Mouse (Mus musculus) layer of hippocampus, adult 8-10 months (tissue): ENCODE measurements around the gene Slit3. TPM values are rescaled to one million over a fixed set of nuclear protein-coding genes. Genes with fewer than 3 reads are reported as not detected.
A peak's percentile ranks its signal among the peaks of the same experiment; 100 is the strongest.

Experiments
- DNase-seq, 2 experiments: peaks; one replicate each; pipeline ENCODE4 v3.0.0; 2022; ENCODE audit warnings: low spot score in 2 of 2
- total RNA-seq, 4 experiments: library from RNA; stranded (reverse); gene quantifications; 2 replicates each; pipeline ENCODE4 v1.2.4; 2022

Slit3 gene
- total RNA-seq, 4 experiments from 2014 or later, result 79.5 to 107 (median 95.7) TPM

DNA sequence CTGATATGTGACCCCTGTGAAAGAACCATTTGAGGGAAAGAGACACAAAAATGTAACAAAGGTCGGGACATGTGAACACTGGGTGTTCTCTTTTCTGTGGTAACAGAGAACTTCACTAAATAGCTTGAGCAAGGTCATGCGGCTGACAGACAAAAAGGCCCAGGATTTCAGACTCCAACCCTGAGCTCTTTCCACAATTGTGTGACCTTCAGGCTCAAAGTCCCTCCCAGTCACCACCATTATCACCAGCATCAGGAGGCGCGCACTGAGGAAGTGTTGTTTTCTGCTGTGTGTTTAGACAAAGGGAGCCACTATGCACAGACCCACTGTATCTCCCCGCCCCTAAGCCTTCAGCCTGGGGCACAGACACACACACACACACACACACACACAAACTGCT lies 181.2 kb downstream of the Slit3 start:
- DNase-seq, result no peak

DNA sequence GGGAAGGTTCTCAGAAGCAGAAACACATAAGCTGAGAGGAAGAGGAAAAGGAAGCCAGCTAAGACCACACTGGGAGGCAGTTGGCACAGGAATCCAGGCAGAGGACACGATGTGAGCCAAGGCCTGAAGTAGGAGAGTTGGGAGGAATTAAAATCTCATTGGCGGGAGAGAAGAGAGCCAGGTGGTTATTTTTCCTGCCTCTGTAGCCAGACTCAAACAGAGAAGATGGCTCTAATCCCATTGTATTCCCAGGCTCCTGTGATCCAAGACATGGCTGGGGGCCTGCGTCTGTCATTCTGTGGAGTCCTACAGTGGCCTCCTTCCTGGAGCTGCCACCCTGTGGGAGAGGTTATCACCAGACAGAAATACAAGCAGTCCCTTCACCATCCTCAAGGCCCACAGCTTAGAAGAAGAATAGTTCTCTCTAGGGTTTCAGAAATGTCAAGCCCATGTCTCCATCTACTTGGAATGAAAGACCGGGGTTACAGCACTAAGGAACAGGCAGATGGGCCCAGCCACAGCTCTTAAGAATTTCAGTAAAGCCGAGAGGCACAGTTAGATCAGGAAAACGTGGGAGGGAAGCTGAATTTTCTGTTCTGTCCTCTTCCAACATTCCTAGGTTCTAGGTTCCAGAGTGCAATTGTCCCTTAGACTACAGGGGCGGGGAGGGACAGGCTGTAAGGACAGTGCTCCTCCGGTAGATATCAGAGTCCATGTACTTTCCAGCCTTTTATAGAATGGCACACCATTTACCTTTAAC lies 183.4 kb downstream of the Slit3 start:
- DNase-seq, result no peak

DNA sequence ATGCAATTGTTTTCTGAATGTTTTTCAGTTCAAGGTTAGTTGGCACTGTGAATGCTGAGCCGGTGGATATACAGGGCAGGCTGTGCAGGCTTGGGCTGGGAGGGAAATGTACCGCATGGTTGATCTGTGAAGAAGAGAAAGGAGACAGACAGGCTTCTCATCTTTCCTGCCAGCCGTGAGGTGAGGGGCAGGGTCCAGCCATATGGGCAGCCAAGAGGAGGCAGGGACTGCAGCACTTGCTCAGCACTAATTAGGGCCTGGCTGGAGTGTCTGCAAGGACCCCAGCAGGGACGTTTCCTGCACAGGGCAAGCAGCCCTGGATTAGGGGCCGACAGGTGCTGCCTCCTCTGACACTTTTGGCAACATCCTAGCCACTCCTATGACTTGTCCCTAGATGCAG lies 184.1 kb downstream of the Slit3 start:
- DNase-seq, result no peak

DNA sequence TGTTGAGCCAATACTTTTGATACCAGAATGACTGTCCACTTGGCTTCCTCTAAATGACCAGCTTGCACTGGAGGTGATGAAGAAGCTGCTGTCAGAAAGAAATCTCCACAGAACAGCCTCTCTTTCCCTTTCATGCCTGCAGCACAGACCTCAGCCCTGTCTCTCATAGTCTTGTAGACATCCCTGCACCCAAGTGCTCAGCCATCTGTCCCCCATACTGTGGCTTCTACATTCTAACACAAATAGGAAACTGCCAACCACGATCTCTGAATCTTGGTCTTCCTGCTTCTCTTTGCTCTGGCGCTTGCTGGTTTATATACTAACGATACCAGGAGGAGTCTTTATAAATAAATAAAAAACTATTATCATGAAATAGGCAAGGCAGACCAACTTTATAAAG lies 184.9 kb downstream of the Slit3 start:
- DNase-seq, result peak; percentile 54 to 63

DNA sequence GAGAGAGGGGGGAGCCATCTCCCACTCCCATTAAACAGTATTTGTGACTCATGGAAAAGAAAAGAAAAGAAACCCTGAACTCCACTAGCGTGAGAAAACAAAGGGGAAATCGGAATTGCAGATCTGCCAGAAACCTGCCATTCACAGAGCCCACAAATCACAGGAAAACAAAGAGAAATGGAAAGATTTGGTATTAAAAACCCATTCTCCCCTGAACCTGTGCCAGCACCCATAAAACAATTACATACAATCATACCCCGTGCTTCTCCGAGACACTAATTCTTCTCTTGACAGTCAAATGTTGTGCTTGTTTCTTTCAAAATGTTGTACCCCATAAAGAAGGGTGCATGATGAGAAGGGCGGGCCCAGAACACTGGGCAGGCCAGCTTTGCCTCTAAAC lies 185.9 kb downstream of the Slit3 start:
- DNase-seq, result no peak

DNA sequence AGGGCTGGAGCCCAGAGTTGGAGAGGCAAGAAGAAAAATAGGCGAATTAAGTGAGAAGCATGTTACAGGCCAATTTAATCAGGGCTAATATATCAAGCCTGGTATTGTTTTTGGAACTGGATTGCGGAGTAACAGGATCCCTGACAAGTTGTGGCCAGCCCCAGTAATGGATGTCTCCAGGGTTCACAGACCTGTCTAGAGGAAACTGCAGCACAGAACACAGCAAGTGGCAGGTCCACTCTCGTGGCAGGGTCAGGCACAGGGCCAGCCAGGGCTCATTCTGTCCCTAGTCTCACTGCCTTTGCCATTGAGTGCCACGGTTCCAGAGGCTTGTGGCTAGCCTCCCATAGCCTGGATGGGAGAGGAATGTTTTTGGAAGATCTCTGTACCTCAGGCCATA lies 187.0 kb downstream of the Slit3 start:
- no peak for DNase-seq

DNA sequence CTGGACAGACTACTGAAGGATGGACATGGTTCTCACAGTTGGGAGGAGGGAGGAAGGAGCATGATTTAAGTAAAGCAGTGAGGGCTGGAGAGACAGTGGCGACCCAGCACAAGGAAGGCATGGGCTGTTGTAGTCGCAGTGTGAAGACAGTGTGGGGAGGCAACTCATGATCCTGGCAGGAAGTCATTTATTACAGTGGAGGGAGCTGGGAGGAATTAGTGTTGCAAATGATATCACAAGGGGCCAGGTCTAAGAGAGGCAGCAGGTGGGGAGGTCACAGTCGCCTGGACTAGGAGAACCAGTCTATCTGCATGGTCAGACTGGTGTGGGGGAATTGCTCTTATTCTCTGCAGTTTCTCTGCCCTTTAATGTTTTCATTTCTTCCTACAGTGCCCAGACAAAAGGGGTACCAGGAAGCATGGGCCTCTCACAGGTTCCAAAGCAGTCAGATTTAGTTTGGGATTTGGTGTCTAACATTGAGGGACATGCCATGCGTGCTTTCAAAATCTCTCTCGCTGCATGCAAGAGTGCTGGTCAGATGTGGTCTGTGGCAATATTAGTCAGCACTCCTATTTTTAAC lies 194.5 kb downstream of the Slit3 start:
- no peak for DNase-seq

DNA sequence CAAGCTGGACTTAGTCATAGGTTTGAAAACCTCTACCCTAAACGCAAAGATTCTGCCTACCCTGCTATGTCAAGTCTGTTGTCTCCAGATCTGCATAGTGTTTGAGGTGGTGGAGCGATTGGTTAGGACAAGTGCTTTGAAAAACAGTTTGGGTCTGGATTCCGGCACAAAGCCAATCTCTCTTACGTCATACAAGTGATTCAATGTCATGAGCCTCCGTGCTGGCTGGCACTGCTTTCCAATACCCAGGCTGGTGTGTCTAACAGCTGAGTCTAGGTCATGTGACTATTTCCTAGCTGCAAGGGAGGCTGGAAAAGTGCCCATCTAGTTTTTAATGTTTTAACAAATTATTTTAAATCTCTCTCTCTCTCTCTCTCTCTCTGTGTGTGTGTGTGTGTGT lies 196.2 kb downstream of the Slit3 start:
- DNase-seq, result peak in 1 of 2 experiments; percentile 38

DNA sequence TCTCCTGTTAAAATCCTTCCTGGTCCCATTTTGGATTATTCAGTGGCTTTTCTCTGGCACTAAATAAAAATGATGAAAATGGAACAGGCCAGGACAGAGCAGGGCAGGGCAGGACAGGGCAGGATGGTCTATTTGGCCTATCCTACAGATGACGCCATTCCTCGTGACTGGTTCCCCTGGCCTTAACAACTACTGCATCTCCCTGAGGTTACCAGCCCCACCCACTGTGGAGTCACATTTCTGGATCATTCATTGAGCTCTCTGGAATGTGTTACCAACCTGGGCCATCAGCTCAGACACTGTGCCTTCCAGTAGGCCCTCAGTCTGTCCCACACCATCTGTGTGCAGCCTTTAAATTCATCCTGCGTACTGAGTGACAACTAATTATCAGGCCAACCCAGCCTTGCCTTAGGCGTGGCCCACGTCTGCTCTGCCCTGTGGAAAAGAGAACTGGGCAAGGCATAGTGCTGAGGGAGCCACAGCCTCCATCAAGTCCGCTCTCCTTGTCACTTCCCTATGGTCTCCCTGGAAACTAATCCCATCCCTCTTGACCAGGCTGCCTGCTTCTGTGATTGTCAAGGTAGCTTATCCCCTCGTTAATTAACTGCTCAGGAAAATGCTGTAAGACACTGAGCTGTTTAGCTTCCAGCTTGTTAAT lies 196.9 kb downstream of the Slit3 start:
- no peak for DNase-seq

DNA sequence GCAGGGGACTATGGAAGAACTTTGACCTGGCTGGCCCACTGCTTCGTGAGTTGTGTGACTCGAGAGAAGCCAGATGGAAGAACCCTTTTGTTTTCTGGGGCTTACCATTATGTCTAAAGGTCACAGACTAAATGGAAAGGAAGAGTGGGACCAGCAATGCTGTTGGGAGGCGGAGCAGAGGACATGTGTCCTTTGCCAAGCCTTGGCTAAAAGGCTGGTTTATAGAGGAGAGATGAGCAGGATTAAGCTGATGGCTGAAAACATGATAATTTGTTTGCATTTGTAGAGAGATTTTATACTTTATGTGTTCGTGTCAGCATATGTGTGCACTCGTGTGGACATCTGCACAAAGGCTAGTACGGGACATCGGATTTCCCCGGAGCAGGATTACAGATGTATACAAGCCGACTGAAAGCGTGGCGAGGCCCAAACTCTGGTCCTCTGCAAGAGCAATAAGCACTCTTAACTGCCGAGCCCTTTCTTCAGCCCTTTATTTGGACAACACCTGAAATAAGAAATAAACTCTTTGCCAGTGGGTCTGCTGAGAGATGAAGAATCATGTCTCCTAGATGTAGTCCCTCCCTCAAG lies 197.5 kb downstream of the Slit3 start:
- no peak for DNase-seq

DNA sequence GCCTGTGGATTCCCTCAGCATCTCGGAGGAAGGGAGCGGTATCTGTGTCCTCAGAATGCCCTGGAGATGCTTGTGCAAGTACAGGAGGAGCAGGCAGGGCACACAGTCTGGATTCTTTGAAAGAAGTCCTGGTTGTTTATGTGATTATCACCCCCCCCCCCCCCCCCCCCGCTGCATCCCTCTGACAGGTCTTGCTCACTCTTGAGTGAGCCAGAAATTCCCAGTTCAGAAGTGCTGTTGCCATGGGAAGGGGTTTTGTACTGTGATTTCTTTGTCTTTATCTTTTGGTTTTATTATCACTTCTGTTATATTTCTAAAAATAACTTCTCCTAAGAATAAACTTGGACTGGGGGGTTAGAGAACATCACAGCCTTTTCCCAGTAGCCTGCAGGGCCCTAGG lies 199.5 kb downstream of the Slit3 start:
- DNase-seq, result no peak

DNA sequence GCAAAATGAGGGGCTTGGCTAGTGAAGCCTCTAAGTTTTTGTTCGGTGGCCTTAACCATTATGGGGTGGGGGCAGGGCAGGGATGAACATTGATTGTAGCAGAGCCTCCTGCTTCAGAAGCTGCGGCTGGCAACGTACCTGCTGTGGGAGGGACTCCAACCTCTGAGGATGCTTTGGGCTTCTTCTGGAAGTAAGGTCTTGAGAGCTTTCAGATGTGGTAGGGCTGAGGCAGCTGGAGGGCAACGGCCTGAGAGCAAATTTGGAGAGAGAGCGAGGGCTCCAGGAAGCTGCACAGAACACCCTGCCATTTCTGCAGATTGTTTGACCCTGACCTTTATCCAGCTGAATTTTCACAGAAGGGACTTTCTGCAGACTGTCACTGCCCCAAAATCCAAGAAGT lies 203.4 kb downstream of the Slit3 start:
- no peak for DNase-seq

DNA sequence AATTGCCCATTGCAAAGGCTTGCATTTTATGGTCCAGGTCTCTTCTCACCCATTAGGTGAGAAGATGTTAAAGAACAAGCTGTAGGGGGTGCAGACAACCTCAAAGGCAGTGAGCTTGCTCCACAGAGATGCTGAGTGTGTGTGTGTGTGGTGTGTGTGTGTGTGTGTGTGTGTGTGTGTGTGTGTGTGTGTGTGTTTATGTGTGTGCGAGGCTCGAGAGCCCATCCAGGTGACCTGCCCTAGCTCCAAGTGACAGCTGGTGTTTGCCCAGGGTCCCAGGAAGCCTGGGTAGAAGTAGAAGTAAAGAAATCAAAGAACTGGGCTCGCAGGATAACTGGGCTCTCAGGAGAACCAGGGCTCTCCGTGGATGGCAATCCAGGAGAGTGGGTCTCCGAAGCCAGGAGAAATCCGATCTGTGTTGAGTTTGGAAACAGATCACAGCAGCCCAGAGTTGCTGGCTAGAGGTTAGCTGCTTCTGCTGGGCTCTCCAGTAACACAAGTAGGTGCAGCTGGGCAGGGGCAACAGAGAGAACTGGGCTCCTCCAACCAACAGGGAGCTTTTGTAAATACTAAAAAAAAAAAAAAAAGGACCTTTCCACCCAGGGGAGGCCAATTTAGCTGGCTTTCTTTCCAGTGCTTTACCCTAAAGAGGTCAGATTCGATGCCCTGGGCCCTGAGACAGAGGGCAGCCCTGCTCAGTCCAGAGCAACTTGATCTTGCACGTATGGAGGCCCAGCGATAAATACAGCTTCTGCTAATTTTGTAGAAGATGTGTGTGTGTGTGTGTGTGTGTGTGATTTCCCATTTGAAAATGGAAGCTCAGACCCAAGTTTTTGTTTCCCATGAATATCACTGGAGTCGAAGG lies 204.3 kb downstream of the Slit3 start:
- no peak for DNase-seq

DNA sequence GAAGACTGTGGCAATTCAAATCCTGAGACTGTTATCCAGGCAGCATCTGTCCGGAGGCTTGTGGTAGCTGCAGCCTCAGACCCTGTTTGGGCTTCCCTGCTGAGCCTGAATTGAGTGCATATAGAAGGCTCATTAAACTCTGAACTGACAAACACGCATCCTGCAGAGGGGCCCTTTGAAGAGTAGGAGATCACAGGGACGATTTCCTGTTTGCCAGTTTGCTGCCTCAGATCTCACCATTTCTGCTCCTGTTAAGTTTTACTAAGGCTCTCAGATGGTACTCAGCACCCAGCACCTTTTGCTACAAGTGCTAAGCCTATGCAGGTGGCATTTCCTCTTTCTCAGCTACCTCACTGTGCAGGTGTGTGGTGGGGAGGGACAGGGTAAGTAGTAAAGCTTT lies 205.3 kb downstream of the Slit3 start:
- DNase-seq, result no peak

DNA sequence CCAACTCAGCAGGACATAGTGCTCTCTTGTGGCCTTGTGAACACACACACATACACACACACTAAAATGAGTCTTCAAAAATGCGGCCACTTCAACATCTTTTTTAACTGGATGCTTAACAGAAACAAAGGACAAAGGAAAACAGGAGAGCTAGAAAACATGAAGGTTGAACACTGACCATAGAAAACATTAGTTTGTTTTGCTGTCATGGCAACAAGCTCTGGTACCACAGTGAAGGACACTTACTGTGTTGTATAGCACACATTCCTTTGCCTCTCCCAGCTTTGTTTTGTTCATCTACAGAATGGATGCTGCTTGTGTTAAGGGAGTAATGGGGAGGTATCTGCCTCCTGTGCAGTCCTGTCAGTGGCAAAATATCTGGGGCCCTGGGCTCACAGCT lies 206.9 kb downstream of the Slit3 start:
- no peak for DNase-seq

DNA sequence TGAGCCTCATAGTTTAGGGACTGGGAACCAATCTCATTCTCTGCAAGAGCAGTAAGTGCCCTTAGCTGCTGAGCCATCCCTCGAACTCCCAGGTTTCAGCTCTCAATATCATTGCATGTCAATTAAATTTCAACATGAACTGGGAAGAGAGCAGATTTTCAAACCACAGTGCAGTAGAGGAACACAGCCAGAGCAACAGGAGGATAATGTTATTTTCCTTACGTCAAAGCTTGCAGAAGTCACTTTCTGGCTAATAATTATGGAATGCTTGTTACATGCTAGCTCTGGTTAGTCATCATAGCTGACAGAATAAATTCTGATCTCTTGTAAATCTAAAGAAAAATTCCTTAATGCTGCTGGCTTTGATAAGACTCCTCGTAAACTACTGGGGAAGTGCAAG lies 210.5 kb downstream of the Slit3 start:
- DNase-seq, result no peak

DNA sequence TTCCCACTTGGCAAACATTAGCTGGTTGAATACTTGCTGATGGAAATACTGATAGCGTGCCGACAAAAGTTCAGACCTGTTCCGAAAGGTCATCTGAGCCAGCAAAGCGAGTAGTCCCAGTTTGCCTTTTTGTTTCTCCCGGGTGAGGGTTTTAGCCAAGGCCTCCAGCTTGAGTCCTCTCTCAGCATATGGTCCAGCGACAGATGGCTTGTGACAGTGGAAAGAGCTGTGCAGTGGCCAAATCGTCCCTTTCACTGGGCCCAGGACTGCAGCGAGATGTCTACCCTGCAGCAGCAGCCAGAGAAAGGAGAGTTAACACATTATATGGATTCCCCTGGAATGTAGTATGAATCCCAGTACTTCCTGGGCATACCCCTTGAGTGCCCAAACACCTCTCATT lies 215.5 kb downstream of the Slit3 start:
- no peak for DNase-seq

DNA sequence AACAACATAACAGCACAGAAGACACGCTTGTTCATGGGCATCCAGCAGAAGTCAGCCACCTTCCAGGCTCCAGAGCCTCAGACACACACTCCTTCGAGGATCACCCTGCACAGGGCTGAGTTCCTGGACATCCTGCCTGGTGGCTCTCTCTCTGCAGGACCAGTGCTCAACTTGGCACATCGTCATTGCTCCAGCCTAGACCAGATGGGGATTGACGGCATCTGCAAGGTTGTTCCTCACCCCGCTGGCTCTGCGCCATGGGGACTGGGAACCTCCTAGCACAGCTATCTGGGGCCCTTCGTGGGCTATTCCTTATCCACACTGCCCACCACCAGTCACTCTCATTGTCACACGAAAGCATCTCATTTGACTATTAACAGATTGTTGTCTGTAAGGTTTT lies 216.5 kb downstream of the Slit3 start:
- no peak for DNase-seq

DNA sequence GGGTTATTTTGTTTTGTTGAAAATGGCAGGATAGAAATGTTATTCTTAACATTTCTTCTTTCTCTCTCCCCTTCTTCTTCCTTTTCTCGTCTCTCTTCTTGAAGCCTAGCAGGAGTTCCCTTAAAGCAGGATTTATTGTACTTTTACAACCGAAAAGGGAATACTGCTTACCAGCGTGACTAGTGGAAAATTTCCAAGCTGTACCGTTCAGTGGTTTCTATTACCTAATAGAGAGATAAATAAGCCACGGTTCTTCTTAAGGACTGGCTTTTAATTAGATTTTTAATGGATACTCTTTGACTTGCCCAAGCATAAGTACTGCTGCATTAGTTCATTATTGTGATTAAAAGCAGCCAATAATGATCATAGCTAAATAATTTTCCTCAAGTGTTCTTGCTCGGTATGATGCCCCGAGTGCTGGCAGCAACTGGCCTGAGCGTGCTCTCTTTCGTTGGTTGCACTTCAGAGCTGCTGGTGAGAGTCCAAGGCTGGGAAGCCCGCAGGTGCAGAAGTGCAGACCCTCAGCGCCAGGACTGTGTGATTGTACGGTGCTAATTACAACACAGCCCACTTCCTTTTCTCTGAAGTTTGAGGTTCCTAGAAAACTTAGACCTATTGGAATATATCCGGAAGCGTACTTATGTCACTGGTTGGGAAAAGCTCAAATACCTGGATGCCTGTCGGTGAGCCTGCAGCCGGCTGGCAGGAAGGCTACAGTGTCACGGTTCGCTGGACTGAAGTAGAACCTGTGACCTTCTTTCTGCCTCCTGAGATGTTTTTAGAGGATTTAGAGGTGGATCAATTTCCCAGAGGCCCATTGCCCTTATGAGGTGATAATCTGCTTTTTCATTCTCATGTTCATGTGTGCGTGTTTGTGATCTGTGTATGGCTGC lies 217.1 kb downstream of the Slit3 start:
- no peak for DNase-seq

DNA sequence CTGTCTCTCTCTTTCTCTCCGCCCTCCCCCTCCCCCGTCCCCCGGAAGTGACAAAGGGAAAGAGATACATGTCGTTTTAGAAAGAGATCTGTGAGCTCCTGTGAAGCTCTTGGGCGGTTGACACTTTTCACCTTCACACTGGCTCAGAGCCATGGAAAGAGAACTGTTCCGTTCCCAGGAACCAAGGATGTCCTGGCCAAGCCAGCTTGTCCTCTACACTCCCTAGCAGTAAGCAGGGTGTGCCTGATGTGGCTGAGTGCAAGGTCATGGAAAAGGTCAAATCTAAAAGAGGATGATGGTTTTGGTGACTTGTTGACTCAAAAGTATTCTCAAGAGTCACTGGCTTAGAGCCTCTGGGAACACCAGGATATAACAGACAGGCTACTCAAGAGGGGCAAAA lies 219.7 kb downstream of the Slit3 start:
- DNase-seq, result no peak

DNA sequence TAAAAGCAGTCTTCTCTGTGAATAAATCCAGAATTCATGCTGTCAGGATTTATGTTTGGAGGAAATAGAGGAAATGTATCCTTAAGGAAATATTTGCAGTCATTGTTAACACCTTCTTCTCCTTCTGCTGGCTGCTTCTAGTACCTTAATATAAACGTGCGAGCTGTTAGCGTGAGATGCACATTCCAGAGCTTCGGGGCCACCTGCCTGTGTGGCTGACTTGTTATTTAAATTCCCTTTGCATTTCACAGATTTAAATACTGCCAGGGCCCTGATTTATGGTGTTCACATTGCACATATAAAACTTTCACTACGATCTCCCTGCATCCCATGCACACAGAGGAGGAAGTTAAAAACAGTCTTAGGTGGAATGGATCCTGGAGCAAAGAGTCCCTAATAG lies 221.5 kb downstream of the Slit3 start:
- no peak for DNase-seq
